Mouse (Mus musculus) lung, embryonic 15.5 days (tissue): ENCODE results near the gene Akap7. TPM values are rescaled to one million over a fixed set of nuclear protein-coding genes. Genes with fewer than 3 reads are reported as not detected.
"Not testable (repeated sequence)": the region's sequence is repeated elsewhere in the genome, so short reads cannot be mapped to it uniquely, and the experiment has no call there.

Experiments
- ATAC-seq: fragments of 200-750 bp; cut with Nextera tagmentation; 2 replicates; pipeline ENCODE4 v1.8.0; 2017; ENCODE audit warnings: moderate number of reproducible peaks, borderline replicate concordance; ENCODE audit not compliant: low FRiP score, low TSS enrichment; ENCODE audit errors: extremely low read depth
- H3K27ac ChIP-seq: fragments of 300-500 bp; sonication (generic); 2 replicates; pipeline ENCODE4 v1.5.1; 2015; ENCODE audit warnings: moderate library complexity, mild to moderate bottlenecking, inconsistent platforms
- H3K27me3 ChIP-seq: fragments of 300-500 bp; sonication (generic); 2 replicates; pipeline ENCODE4 v1.6.1; 2015; ENCODE audit warnings: inconsistent platforms
- H3K36me3 ChIP-seq: fragments of 300-500 bp; sonication (generic); 2 replicates; pipeline ENCODE4 v1.6.1; 2015; ENCODE audit warnings: inconsistent platforms
- H3K4me1 ChIP-seq: fragments of 300-500 bp; sonication (generic); 2 replicates; pipeline ENCODE4 v1.6.1; 2015; ENCODE audit warnings: inconsistent platforms
- H3K4me2 ChIP-seq: fragments of 300-500 bp; sonication (generic); 2 replicates; pipeline ENCODE4 v1.6.1; 2015; ENCODE audit warnings: inconsistent platforms, mild to moderate bottlenecking, moderate library complexity
- H3K4me3 ChIP-seq: fragments of 300-500 bp; sonication (generic); 2 replicates; pipeline ENCODE4 v1.5.1; 2015; ENCODE audit warnings: mild to moderate bottlenecking, inconsistent platforms
- H3K9ac ChIP-seq: fragments of 300-500 bp; sonication (generic); 2 replicates; pipeline ENCODE4 v1.6.1; 2015; ENCODE audit warnings: inconsistent platforms
- H3K9me3 ChIP-seq: fragments of 300-500 bp; sonication (generic); 2 replicates; pipeline ENCODE4 v1.6.1; 2016; ENCODE audit warnings: inconsistent platforms
- WGBS: fragments of 180-500 bp; shearing (Covaris S2); methylation state at CpG from one replicate; pipeline ENCODE4 v1.1.7; 2015; 5-methylcytosine and 5-hydroxymethylcytosine counted together
- polyA plus RNA-seq: library from polyadenylated mRNA; unstranded; fragments of >200 nt; fragmentation: Nextera tagmentation; extraction: Ambion mirVana; gene quantifications from 2 replicates; pipeline ENCODE4 v1.2.1, GENCODE M21; 2015

Gene Akap7
- polyA plus RNA-seq, 1 experiment from 2014 or later: 25.4 TPM

DNA sequence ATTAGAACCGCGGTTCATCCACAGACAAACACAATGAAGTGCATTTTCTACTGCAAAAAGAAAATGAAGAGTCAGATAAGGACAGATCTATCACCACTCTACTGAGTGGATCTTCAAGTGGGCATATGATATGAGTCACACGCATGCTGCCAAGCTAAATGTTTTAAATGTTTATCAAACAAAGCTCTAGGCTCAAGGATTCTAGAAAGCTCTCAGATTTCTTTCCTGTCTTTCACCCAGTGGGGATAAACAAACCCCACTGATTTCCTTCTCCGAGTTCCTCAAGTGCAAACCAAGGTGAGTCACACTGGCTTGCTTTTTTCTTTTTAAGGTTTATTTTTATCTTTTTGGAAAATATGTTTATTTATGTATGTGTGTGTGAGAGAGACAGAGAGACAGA, 94.0 kb downstream of the Akap7 start:
- Histone ChIP-seq H3K4me3 (no peak overlapping the region), H3K4me2 (no peak overlapping the region), H3K9me3 (no peaks in the 10 kb centered on the region), H3K36me3 (no peaks in the 10 kb centered on the region), H3K4me1 (no peaks in the 10 kb centered on the region), H3K27me3 (no peaks in the 10 kb centered on the region), H3K9ac (no peak overlapping the region), H3K27ac (no peak overlapping the region)
- 39% methylated on average over 4 of the region's 4 CpGs for WGBS
- ATAC-seq: no peak

DNA sequence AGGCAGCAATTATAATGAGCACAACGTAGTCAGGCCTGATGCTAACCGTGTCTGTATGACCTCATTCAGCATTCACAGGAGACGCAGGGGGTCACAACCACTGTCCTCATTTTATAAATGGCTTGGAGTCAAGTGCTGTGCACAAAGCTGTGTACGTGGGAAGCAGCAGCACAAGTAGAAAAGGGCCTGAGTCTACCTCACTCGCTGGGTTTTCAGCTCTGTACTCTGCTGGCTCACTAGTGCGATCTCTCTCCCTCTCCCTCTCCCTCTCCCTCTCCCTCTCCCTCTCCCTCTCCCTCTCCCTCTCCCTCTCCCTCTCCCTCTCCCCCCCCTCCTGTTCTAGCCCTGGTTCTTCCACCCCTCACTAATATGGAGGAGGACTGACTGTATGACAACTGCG, 99.1 kb downstream of the Akap7 start:
- Histone ChIP-seq H3K9ac (no peak overlapping the region), H3K4me3 (no peak overlapping the region), H3K27ac (no peak overlapping the region), H3K4me2 (no peak overlapping the region), H3K36me3 (no peaks in the 10 kb centered on the region), H3K4me1 (no peaks in the 10 kb centered on the region), H3K27me3 (no peaks in the 10 kb centered on the region), H3K9me3 (no peaks in the 10 kb centered on the region)
- ATAC-seq: no peak
- 59% methylated on average over 7 of the region's 7 CpGs for WGBS

- H3K4me1 ChIP-seq: no peaks in the 10 kb centered on the region
- no peaks in the 10 kb centered on the region for H3K27me3 ChIP-seq
- no peaks in the 10 kb centered on the region for H3K9me3 ChIP-seq
- 43% methylated on average over 6 of the region's 6 CpGs for WGBS
- H3K27ac ChIP-seq: no peak overlapping the region
- no peak overlapping the region for H3K4me2 ChIP-seq
- no peak overlapping the region for H3K4me3 ChIP-seq
- H3K36me3 ChIP-seq: no peaks in the 10 kb centered on the region
- H3K9ac ChIP-seq: no peak overlapping the region
- no peak for ATAC-seq
These were observed 99.8 kb downstream of the Akap7 start for GRCm38 (mm10) chr10:25207866-25208265.

DNA sequence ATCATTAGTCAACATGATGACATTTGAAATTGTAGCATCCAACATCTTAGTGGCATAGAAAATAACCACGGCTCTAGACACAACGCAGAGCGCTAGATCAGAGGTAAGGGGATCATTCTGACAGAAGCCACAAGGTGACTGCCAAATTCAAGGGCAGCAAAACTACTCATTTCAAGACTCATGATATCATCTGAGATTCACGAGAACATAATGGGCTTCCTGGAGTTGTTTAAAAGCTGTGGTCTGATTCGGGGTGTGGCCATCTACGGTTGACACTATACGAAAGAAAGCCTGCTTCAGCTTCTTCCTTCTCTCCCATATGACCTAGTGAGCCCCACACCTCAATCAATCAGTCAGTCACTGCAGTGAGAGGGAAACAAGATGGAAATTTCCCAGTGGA, 107.0 kb downstream of the Akap7 start:
- no peak for ATAC-seq
- WGBS: 74% methylated on average over 7 of the region's 7 CpGs
- Histone ChIP-seq H3K4me2 (peak overlapping the region; percentile 65), H3K36me3 (no peaks in the 10 kb centered on the region), H3K9me3 (no peaks in the 10 kb centered on the region), H3K27ac (no peak overlapping the region), H3K4me3 (peak overlapping the region; percentile 44; the same call in 1 of the 2 replicates), H3K9ac (no peak overlapping the region), H3K4me1 (peaks cover 12% of the 10 kb centered on the region), H3K27me3 (no peaks in the 10 kb centered on the region)

DNA sequence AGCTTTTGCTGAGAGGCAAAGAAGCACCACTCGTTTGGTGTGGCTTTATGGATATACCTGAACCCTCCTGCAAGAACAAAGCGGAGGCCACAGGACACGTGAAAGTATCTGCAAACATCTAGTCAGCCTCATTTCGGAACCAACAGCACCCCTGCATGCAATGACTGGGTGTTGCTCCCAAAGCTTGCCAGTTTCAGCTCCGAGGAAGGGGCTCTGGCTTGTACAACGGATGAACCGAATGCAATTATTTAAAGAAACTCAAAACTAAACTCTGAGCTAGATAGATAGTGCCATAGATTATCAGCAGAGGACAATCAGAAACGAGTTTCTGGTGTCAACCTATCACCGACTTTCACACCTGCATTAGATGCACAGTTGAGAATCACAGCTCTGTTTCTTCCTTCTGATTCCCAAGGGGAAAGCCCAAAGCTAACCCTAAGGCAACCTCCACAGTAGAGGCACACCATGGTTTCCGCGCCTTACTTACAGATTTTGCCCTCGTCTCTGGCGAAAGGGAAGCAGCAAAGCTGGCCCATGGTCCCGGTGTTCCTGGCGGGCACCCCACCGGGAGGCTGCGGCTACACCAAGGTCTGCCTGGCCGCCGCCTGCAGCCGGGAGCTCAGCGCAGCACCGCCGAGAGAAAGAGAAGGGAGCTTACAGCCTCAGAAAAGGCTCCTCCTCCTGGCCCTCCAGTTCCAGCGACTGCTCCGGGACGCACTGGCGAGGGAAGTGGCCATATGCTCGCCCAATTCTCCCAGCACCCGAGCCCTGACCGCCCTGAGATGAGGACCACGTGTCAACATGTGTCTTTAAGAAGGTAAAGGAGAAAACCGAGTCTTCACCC, 107.9 kb downstream of the Akap7 start:
- peak overlapping the region; percentile 44 for H3K4me3 ChIP-seq
- 12% methylated on average over 32 of the region's 32 CpGs for whole genome bisulfite sequencing
- H3K27me3 ChIP-seq: no peaks in the 10 kb centered on the region
- peak; percentile 41 for ATAC-seq
- H3K9me3 ChIP-seq: no peaks in the 10 kb centered on the region
- no peaks in the 10 kb centered on the region for H3K36me3 ChIP-seq
- peaks cover 12% of the 10 kb centered on the region for H3K4me1 ChIP-seq
- 0 out of 2 replicates have a peak overlapping the region, but pooled peaks have one; percentile 3 for H3K27ac ChIP-seq
- H3K4me2 ChIP-seq: peak overlapping the region; percentile 65
- peak overlapping the region; percentile 58 for H3K9ac ChIP-seq

- Histone ChIP-seq H3K9ac (no peak overlapping the region), H3K27me3 (no peaks in the 10 kb centered on the region), H3K4me3 (no peak overlapping the region), H3K4me2 (peak overlapping the region; percentile 65), H3K9me3 (no peaks in the 10 kb centered on the region), H3K27ac (no peak overlapping the region), H3K4me1 (peaks cover 12% of the 10 kb centered on the region), H3K36me3 (no peaks in the 10 kb centered on the region)
- ATAC-seq: no peak
- 48% methylated on average over 12 of the region's 12 CpGs for WGBS
These were observed 109.1 kb downstream of the Akap7 start for GRCm38 (mm10) chr10:25198575-25198974.

DNA sequence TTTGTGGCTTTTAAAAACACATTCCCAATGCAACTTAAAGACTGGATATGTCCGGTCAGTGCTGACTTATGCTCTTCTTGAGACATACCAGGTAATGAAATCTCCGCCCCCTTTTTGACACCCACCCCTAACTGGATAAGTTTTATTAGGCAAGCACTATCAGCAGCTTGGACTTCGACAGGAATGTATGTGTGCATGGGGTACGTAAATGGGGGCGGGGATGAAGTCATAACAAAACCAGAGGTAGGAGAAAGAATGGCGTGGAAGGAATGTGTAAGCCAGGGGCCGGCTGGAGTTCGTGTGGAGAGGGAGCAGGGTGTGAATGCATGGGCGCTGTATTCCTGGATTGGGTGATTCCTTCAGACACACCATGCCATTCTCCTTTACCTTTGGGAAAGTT, 109.6 kb downstream of the Akap7 start:
- Histone ChIP-seq H3K36me3 (no peaks in the 10 kb centered on the region), H3K4me1 (peaks cover 12% of the 10 kb centered on the region), H3K27me3 (no peaks in the 10 kb centered on the region), H3K27ac (no peak overlapping the region), H3K4me3 (no peak overlapping the region), H3K4me2 (peak overlapping the region; percentile 65), H3K9me3 (no peaks in the 10 kb centered on the region), H3K9ac (no peak overlapping the region)
- 0 out of 2 replicates have a peak, but pooled peaks have one; percentile 29 for ATAC-seq
- WGBS: 58% methylated on average over 9 of the region's 9 CpGs

DNA sequence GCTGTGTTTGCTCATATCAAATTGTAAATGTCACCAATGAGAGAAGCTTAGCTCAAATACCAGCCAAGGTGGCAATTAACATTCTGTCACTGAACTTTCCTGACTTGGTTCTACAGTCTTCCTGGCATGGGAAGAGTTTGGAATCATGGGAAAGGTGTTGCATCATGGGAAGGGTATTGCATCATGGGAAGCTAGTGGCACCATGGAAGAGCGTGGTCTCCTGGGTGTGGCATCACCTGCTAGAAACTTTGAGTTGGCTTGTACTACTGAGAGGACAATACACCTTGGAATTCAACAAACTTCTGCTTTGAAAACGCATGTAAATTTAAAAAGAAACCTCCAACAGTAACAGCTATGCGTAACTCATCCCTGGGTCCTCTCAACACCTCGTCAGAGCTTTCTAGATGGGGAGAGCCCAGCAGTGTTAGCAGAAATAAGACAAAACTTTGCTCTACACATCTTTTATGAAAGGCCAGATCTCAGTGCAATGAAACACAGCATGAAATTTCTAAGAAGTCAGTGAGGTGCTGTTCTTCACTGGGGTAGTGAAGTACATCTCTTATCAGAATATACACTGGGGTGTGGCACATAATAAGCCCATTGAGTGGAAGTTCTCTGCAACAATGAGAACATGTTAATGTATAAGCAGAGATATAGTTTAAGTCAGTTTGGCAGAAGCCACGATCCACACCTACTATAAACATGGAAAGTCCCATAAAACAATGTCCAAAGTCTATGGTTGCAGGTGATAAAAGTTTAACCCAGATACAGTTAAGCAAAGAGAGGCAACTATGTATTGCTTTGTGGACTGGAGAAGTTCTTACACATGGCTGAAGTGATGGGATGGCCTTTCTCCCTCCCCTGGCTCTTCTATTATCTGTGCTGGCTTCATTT, 115.2 kb downstream of the Akap7 start:
- no peak overlapping the region for H3K4me2 ChIP-seq
- ATAC-seq: no peak
- WGBS: 82% methylated on average over 5 of the region's 5 CpGs

GRCm38 (mm10) chr10:25191166-25191565, 116.5 kb downstream of the Akap7 start:
- no peak overlapping the region for H3K4me2 ChIP-seq
- H3K27ac ChIP-seq: no peak overlapping the region
- H3K9ac ChIP-seq: no peak overlapping the region
- H3K36me3 ChIP-seq: no peaks in the 10 kb centered on the region
- H3K27me3 ChIP-seq: no peaks in the 10 kb centered on the region
- no peaks in the 10 kb centered on the region for H3K9me3 ChIP-seq
- H3K4me3 ChIP-seq: no peak overlapping the region
- no peak for ATAC-seq
- 92% methylated on average over 4 of the region's 4 CpGs for WGBS
- H3K4me1 ChIP-seq: no peaks in the 10 kb centered on the region

More for the DNA sequence above, 115.2 kb downstream of the Akap7 start:
- Histone ChIP-seq H3K27ac (no peak overlapping the region), H3K4me1 (no peaks in the 10 kb centered on the region), H3K36me3 (no peaks in the 10 kb centered on the region), H3K9ac (no peak overlapping the region), H3K4me3 (no peak overlapping the region), H3K9me3 (no peaks in the 10 kb centered on the region), H3K27me3 (no peaks in the 10 kb centered on the region)

GRCm38 (mm10) chr10:25186240-25186639, 121.4 kb downstream of the Akap7 start:
- H3K27me3 ChIP-seq, H3K9me3 ChIP-seq, H3K27ac ChIP-seq, ATAC-seq, H3K4me2 ChIP-seq, H3K4me3 ChIP-seq, H3K9ac ChIP-seq, H3K36me3 ChIP-seq, H3K4me1 ChIP-seq: not testable (repeated sequence)
- WGBS: 55% methylated on average over 9 of the region's 9 CpGs

DNA sequence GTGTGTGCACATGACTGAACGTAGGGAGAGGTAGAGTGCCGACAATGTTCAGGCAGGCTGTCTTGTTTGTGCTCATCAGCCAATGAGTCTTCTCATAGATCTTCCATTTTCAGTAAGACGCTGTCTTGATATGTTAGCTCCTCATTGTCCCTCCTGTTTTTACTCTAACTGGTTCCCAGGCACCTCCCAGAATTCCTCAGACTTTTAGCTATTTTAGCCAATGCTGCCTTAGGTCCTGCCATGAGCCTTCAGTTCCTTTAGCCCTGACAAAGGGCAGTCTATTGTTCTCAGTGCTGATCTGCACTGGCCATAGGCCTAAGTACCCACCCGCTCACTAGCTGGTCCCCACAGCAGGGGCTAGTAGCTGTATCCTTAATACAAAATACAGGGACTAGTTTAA, 122.0 kb downstream of the Akap7 start:
- Histone ChIP-seq H3K4me3 (no peak overlapping the region), H3K4me2 (no peak overlapping the region), H3K9me3 (no peaks in the 10 kb centered on the region), H3K9ac (no peak overlapping the region), H3K4me1 (no peaks in the 10 kb centered on the region), H3K36me3 (no peaks in the 10 kb centered on the region), H3K27me3 (no peaks in the 10 kb centered on the region), H3K27ac (no peak overlapping the region)
- no peak for ATAC-seq
- WGBS: 90% methylated on average over 4 of the region's 4 CpGs
